Mouse (Mus musculus): Measurements from ENCODE around the gene Celf1. TPM values are rescaled to one million over a fixed set of nuclear protein-coding genes. Genes with fewer than 3 reads are reported as not detected.

Gene Celf1
- total and polyA plus RNA-seq, 3 experiments, result 46.2 to 212 (median 82.3) TPM

GRCm38 (mm10) chr2:90911668-90912067 lies 28.5 kb upstream of the Celf1 start:
- TF ChIP-seq NRF1 (IDR thresholded peaks at IDR 0.05; ENCODE audit: insufficient read depth, low read depth, low read length, poor library complexity, severe bottlenecking) (no peak), USF1 (IDR thresholded peaks at IDR 0.05; ENCODE audit: low read depth, low read length) (0 out of 2 replicates have a peak, but pooled peaks have one; percentile 6)
- Histone ChIP-seq H3K4me1 (ENCODE audit: control insufficient read depth in 1 of 2, insufficient read depth in 2 of 2, low read length in 2 of 2) (peaks cover 0 to 3% of the 10 kb centered on the region in 2 experiments; a peak in 3 of 4 replicates), H3K36me3 (ENCODE audit: control insufficient read depth in 1 of 2, insufficient read depth in 2 of 2, low read length in 2 of 2) (peaks cover 7 to 14% of the 10 kb centered on the region in 2 experiments), H3K27me3 (ENCODE audit: control insufficient read depth in 1 of 2, insufficient read depth in 2 of 2, low read length in 2 of 2) (no peaks in the 10 kb centered on the region), H3K9me3 (replicated peaks; ENCODE audit: insufficient read depth, low read length) (no peaks in the 10 kb centered on the region), H3K4me3 (ENCODE audit: control insufficient read depth in 1 of 2, insufficient read depth in 1 of 2, low read depth in 2 of 2, low read length in 2 of 2) (no peak overlapping the region), H3K27ac (ENCODE audit: control insufficient read depth, low read depth, low read length) (no peak overlapping the region), H3K9ac (ENCODE audit: control insufficient read depth, low read depth, low read length, poor library complexity, severe bottlenecking) (no peak overlapping the region), H3K79me2 (ENCODE audit: control insufficient read depth, insufficient read depth, low read length, poor library complexity) (peaks cover 15% of the 10 kb centered on the region)
- no peak for DNase-seq (ENCODE audit: low read depth, low spot score)

- Histone ChIP-seq H3K27ac (ENCODE audit: control insufficient read depth, low read depth, low read length) (no peak overlapping the region), H3K9ac (ENCODE audit: control insufficient read depth, low read depth, low read length, poor library complexity, severe bottlenecking) (no peak overlapping the region), H3K4me3 (ENCODE audit: control insufficient read depth in 1 of 2, insufficient read depth in 1 of 2, low read depth in 2 of 2, low read length in 2 of 2) (no peak overlapping the region), H3K4me1 (ENCODE audit: control insufficient read depth in 1 of 2, insufficient read depth in 2 of 2, low read length in 2 of 2) (peaks cover 0 to 5% of the 10 kb centered on the region in 2 experiments; a peak in 3 of 4 replicates), H3K79me2 (ENCODE audit: control insufficient read depth, insufficient read depth, low read length, poor library complexity) (peaks cover 31% of the 10 kb centered on the region), H3K9me3 (replicated peaks; ENCODE audit: insufficient read depth, low read length) (no peaks in the 10 kb centered on the region), H3K27me3 (ENCODE audit: control insufficient read depth in 1 of 2, insufficient read depth in 2 of 2, low read length in 2 of 2) (no peaks in the 10 kb centered on the region), H3K36me3 (ENCODE audit: control insufficient read depth in 1 of 2, insufficient read depth in 2 of 2, low read length in 2 of 2) (peaks cover 5 to 15% of the 10 kb centered on the region in 2 experiments)
- DNase-seq (ENCODE audit: low read depth, low spot score), result peak; percentile 58
- no peak for TF ChIP-seq RAD21 (IDR thresholded peaks at IDR 0.05; ENCODE audit: low read depth, low read length)
- no peak for TF ChIP-seq ZC3H11A (IDR thresholded peaks at IDR 0.05; ENCODE audit: low read depth, low read length)
- no peak for TF ChIP-seq CHD1 (IDR thresholded peaks at IDR 0.05; ENCODE audit: low read depth, low read length)
- TF ChIP-seq MXI1 (IDR thresholded peaks at IDR 0.05; ENCODE audit: low read depth, low read length), result peak; percentile 60
- TF ChIP-seq USF1 (IDR thresholded peaks at IDR 0.05; ENCODE audit: low read depth, low read length), result no peak
- TF ChIP-seq MYC (IDR thresholded peaks at IDR 0.05; ENCODE audit: low read depth, low read length), result 0 out of 2 replicates have a peak, but pooled peaks have one; percentile 43
- no peak for TF ChIP-seq EP300 (IDR thresholded peaks at IDR 0.05; ENCODE audit: low read depth in 1 of 2, low read length in 2 of 2)
Measured at GRCm38 (mm10) chr2:90913671-90914070, 26.5 kb upstream of the Celf1 start.

GRCm38 (mm10) chr2:90915516-90915915 lies 24.7 kb upstream of the Celf1 start:
- no peak overlapping the region for H3K9ac ChIP-seq (ENCODE audit: control insufficient read depth, low read depth, low read length, poor library complexity, severe bottlenecking)
- no peak for DNase-seq (ENCODE audit: low read depth, low spot score)
- H3K4me3 ChIP-seq (ENCODE audit: control insufficient read depth in 1 of 2, insufficient read depth in 1 of 2, low read depth in 2 of 2, low read length in 2 of 2), result no peak overlapping the region
- H3K27me3 ChIP-seq (ENCODE audit: control insufficient read depth in 1 of 2, insufficient read depth in 2 of 2, low read length in 2 of 2), result no peaks in the 10 kb centered on the region
- no peaks in the 10 kb centered on the region for H3K9me3 ChIP-seq (replicated peaks; ENCODE audit: insufficient read depth, low read length)
- H3K4me1 ChIP-seq (ENCODE audit: control insufficient read depth in 1 of 2, insufficient read depth in 2 of 2, low read length in 2 of 2), result peaks cover 0 to 5% of the 10 kb centered on the region in 2 experiments; a peak in 3 of 4 replicates
- peaks cover 0 to 15% of the 10 kb centered on the region in 2 experiments; a peak in 3 of 4 replicates for H3K36me3 ChIP-seq (ENCODE audit: control insufficient read depth in 1 of 2, insufficient read depth in 2 of 2, low read length in 2 of 2)
- no peak for TF ChIP-seq SMC3 (IDR thresholded peaks at IDR 0.05; ENCODE audit: low read depth, low read length)
- no peak for TF ChIP-seq POLR2AphosphoS5 (IDR thresholded peaks at IDR 0.05; ENCODE audit: borderline replicate concordance, low read depth, low read length)
- no peak for TF ChIP-seq KAT2A (conservative IDR thresholded peaks at IDR 0.05; ENCODE audit: low read depth, low read length)
- H3K27ac ChIP-seq (ENCODE audit: control insufficient read depth, low read depth, low read length), result no peak overlapping the region
- H3K79me2 ChIP-seq (ENCODE audit: control insufficient read depth, insufficient read depth, low read length, poor library complexity), result peaks cover 31% of the 10 kb centered on the region

Measured in MEL (cell line).